Mouse (Mus musculus) brain, embryonic 14.5 days (tissue): ENCODE data around the gene Plcb4.

Experiments
- CTCF ChIP-seq: fragments of 200-500 bp; IDR thresholded peaks from 2 replicates; pipeline ENCODE4 v1.5.1; 2012; ENCODE audit warnings: inconsistent platforms, mild to moderate bottlenecking, moderate library complexity, borderline replicate concordance; ENCODE audit not compliant: insufficient read depth, insufficient read length; ENCODE audit errors: extremely low read depth
- POLR2A ChIP-seq: fragments of 200-500 bp; IDR thresholded peaks from 2 replicates; pipeline ENCODE4 v1.6.1; 2012; ENCODE audit warnings: mild to moderate bottlenecking, inconsistent platforms, borderline replicate concordance; ENCODE audit not compliant: poor library complexity, insufficient read depth, insufficient read length, severe bottlenecking; ENCODE audit errors: extremely low read depth

GRCm38 (mm10) chr2:136003836-136004235 is 345.0 kb downstream of the Plcb4 start:
- no peak for TF ChIP-seq CTCF
- no peak for TF ChIP-seq POLR2A
